Mouse (Mus musculus): ENCODE results near the gene Lysmd1. TPM values are rescaled to one million over a fixed set of nuclear protein-coding genes. Genes with fewer than 3 reads are reported as not detected.
"Not testable (repeated sequence)": the region's sequence is repeated elsewhere in the genome, so short reads cannot be mapped to it uniquely, and the experiment has no call there.

Lysmd1 gene
- polyA plus RNA-seq, 1 experiment from 2014 or later: 46.6 TPM

- under 1% methylated on average over 53 of the region's 54 CpGs for WGBS
- peak within 1 kb of the TSS; percentile 71 for H3K9ac ChIP-seq (replicated peaks; ENCODE audit: low read depth, low read length)
- no peaks in the 10 kb centered on the region for H3K27me3 ChIP-seq (replicated peaks; ENCODE audit: control insufficient read depth, insufficient read depth, low read length)
- peak within 1 kb of the TSS; percentile 70 for H3K4me3 ChIP-seq (replicated peaks; ENCODE audit: low read length)
- H3K9me3 ChIP-seq (ENCODE audit: control insufficient read depth, low read length): no peaks in the 10 kb centered on the region
- peaks cover 5% of the 10 kb centered on the region; the same call in 1 of the 2 replicates for H3K36me3 ChIP-seq (ENCODE audit: control insufficient read depth, insufficient read depth)
- H3K4me2 ChIP-seq (ENCODE audit: low read length): peak within 1 kb of the TSS; percentile 52
- peaks cover 10% of the 10 kb centered on the region for H3K4me1 ChIP-seq (replicated peaks; ENCODE audit: control insufficient read depth, insufficient read depth, low read length)
- H3K27ac ChIP-seq (ENCODE audit: low read length): peak within 1 kb of the TSS; percentile 97
- peak; percentile 77 for ATAC-seq
Measured at GRCm38 (mm10) chr3:95110911-95111726, 22.8 kb upstream of the Lysmd1 start, which contains the start of gene Vps72. Gene Vps72, plus strand, starts transcription at chr3:95111022.

GRCm38 (mm10) chr3:95112760-95113159, 21.1 kb upstream of the Lysmd1 start:
- Histone ChIP-seq H3K4me2 (ENCODE audit: low read length) (no peak overlapping the region), H3K27me3 (replicated peaks; ENCODE audit: control insufficient read depth, insufficient read depth, low read length) (no peaks in the 10 kb centered on the region), H3K9ac (replicated peaks; ENCODE audit: low read depth, low read length) (no peak overlapping the region), H3K27ac (ENCODE audit: low read length) (no peak overlapping the region), H3K4me1 (replicated peaks; ENCODE audit: control insufficient read depth, insufficient read depth, low read length) (peaks cover 10% of the 10 kb centered on the region), H3K36me3 (ENCODE audit: control insufficient read depth, insufficient read depth) (peaks cover 8% of the 10 kb centered on the region; the same call in 1 of the 2 replicates), H3K4me3 (replicated peaks; ENCODE audit: low read length) (no peak overlapping the region), H3K9me3 (ENCODE audit: control insufficient read depth, low read length) (no peaks in the 10 kb centered on the region)
- WGBS: 97% methylated on average over 1 of the region's 1 CpGs
- no peak for ATAC-seq

DNA sequence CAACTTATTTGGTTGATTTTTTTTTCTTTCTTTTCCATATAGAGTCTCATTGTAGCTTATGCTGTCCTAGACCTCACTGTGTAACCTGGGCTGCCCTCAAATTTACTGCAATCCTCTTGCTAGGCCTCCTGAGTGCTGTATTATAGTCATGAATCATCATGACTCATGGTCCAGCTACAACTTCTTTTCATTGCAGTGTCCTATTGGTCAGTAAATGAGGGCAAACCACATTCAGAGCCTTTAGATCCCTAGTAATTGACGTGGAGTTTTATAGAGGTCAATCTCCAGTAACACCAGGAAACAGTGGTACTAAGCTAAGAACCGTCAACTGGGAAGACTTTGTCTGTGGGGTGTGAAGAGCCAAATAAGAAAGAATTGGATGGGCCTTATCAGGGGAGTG, 16.1 kb upstream of the Lysmd1 start:
- no peak for ATAC-seq
- H3K27ac ChIP-seq (ENCODE audit: low read length): no peak overlapping the region
- no peak overlapping the region for H3K4me3 ChIP-seq (replicated peaks; ENCODE audit: low read length)
- peaks cover 43% of the 10 kb centered on the region for H3K36me3 ChIP-seq (ENCODE audit: control insufficient read depth, insufficient read depth)
- H3K9me3 ChIP-seq (ENCODE audit: control insufficient read depth, low read length): no peaks in the 10 kb centered on the region
- no peak overlapping the region for H3K4me2 ChIP-seq (ENCODE audit: low read length)
- WGBS: 97% methylated on average over 2 of the region's 2 CpGs
- H3K9ac ChIP-seq (replicated peaks; ENCODE audit: low read depth, low read length): no peak overlapping the region
- peaks cover 2% of the 10 kb centered on the region for H3K4me1 ChIP-seq (replicated peaks; ENCODE audit: control insufficient read depth, insufficient read depth, low read length)
- H3K27me3 ChIP-seq (replicated peaks; ENCODE audit: control insufficient read depth, insufficient read depth, low read length): no peaks in the 10 kb centered on the region

GRCm38 (mm10) chr3:95121580-95121979, 12.3 kb upstream of the Lysmd1 start:
- Histone ChIP-seq H3K9me3 (ENCODE audit: control insufficient read depth, low read length) (no peaks in the 10 kb centered on the region), H3K9ac (replicated peaks; ENCODE audit: low read depth, low read length) (no peak overlapping the region), H3K27ac (ENCODE audit: low read length) (no peak overlapping the region), H3K27me3 (replicated peaks; ENCODE audit: control insufficient read depth, insufficient read depth, low read length) (no peaks in the 10 kb centered on the region), H3K36me3 (ENCODE audit: control insufficient read depth, insufficient read depth) (peaks cover 38% of the 10 kb centered on the region), H3K4me2 (ENCODE audit: low read length) (no peak overlapping the region), H3K4me3 (replicated peaks; ENCODE audit: low read length) (no peak overlapping the region), H3K4me1 (replicated peaks; ENCODE audit: control insufficient read depth, insufficient read depth, low read length) (peaks cover 11% of the 10 kb centered on the region)
- ATAC-seq: no peak
- WGBS: 91% methylated on average over 6 of the region's 6 CpGs

DNA sequence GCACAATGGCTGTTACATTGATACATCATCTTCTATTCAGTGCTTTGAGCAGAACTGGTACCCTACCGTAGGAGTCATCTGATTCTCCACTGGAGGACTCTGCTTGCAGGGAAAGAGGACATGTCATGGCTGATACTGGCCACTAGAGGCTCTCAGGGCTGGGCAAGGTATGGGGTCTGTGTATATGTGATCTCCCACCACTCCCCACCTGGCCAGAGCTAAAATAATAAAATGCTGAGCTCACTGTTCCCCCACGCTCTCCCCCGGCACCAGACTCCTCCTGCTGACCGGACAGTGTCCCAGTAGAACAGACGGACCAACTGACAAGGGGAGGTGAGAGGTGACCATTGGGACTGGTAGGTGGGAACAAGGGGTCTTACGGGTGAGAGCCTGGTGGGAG, 9.6 kb upstream of the Lysmd1 start, which contains the start of gene Tmod4:
Gene Tmod4, plus strand, starts transcription at position 231 of the 400 bp plus-strand sequence.
- H3K36me3 ChIP-seq (ENCODE audit: control insufficient read depth, insufficient read depth): peaks cover 27% of the 10 kb centered on the region
- WGBS: 59% methylated on average over 6 of the region's 6 CpGs
- H3K9ac ChIP-seq (replicated peaks; ENCODE audit: low read depth, low read length): no peak within 1 kb of the TSS; the same call in 1 of the 2 replicates
- H3K9me3 ChIP-seq (ENCODE audit: control insufficient read depth, low read length): no peaks in the 10 kb centered on the region
- H3K4me2 ChIP-seq (ENCODE audit: low read length): no peak within 1 kb of the TSS
- H3K4me1 ChIP-seq (replicated peaks; ENCODE audit: control insufficient read depth, insufficient read depth, low read length): peaks cover 11% of the 10 kb centered on the region
- no peaks in the 10 kb centered on the region for H3K27me3 ChIP-seq (replicated peaks; ENCODE audit: control insufficient read depth, insufficient read depth, low read length)
- H3K4me3 ChIP-seq (replicated peaks; ENCODE audit: low read length): no peak within 1 kb of the TSS
- H3K27ac ChIP-seq (ENCODE audit: low read length): peak within 1 kb of the TSS; percentile 32; the same call in 1 of the 2 replicates
- peak; percentile 27; the same call in 1 of the 2 replicates for ATAC-seq

DNA sequence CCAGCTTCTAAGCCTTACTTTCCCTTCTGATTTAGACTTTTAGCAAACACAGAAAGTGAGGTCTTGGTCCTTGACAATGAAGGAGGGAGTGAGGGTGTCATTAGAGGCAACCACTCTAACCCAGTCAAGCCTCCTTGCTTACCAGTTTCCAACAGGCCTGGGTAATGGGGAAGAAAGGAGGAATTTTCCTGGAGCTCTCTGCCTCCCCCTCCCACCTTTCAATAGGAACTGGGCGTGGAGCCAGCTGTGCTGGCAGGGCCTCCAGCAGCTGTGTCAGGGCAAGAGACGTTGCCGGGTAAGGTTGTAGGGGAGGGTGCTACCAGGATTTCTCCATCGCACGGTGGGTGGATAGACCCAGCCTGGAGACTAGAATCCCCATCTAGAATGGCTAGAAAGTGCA, 8.9 kb upstream of the Lysmd1 start:
- Histone ChIP-seq H3K4me1 (replicated peaks; ENCODE audit: control insufficient read depth, insufficient read depth, low read length) (peaks cover 11% of the 10 kb centered on the region), H3K4me3 (replicated peaks; ENCODE audit: low read length) (no peak overlapping the region), H3K4me2 (ENCODE audit: low read length) (no peak overlapping the region), H3K9ac (replicated peaks; ENCODE audit: low read depth, low read length) (no peak overlapping the region; the same call in 1 of the 2 replicates), H3K36me3 (ENCODE audit: control insufficient read depth, insufficient read depth) (peaks cover 20% of the 10 kb centered on the region), H3K9me3 (ENCODE audit: control insufficient read depth, low read length) (no peaks in the 10 kb centered on the region), H3K27me3 (replicated peaks; ENCODE audit: control insufficient read depth, insufficient read depth, low read length) (no peaks in the 10 kb centered on the region), H3K27ac (ENCODE audit: low read length) (peak overlapping the region; percentile 32; the same call in 1 of the 2 replicates)
- ATAC-seq: peak; percentile 60
- 10% methylated on average over 5 of the region's 5 CpGs for WGBS

DNA sequence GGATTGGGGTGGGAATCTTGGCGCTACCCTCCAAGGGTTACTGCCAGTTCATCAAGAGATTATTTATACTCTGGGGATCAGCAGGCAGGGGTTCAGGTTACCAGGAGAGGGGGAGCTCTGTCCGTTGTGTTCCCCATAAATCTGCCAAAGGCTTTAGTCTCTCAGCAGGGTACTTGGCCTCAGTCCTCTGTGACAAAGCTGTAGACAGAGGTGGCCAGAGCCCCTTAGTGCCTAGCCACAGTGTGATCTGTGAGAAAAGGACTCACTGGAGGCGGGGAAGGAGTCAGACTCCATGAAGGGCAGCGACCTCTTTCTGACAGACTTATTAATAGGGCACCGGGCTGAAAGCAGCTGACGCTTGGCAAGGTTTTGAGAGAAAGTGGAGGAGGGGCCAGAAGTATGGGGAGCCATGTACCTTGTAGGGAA, 4.6 kb upstream of the Lysmd1 start:
- H3K9me3 ChIP-seq (ENCODE audit: control insufficient read depth, low read length): no peaks in the 10 kb centered on the region
- H3K27ac ChIP-seq (ENCODE audit: low read length): no peak overlapping the region
- ATAC-seq: no peak
- WGBS: 53% methylated on average over 6 of the region's 6 CpGs
- no peaks in the 10 kb centered on the region for H3K27me3 ChIP-seq (replicated peaks; ENCODE audit: control insufficient read depth, insufficient read depth, low read length)
- no peak overlapping the region for H3K4me2 ChIP-seq (ENCODE audit: low read length)
- no peaks in the 10 kb centered on the region for H3K36me3 ChIP-seq (ENCODE audit: control insufficient read depth, insufficient read depth)
- no peak overlapping the region for H3K4me3 ChIP-seq (replicated peaks; ENCODE audit: low read length)
- peaks cover 18% of the 10 kb centered on the region for H3K4me1 ChIP-seq (replicated peaks; ENCODE audit: control insufficient read depth, insufficient read depth, low read length)
- H3K9ac ChIP-seq (replicated peaks; ENCODE audit: low read depth, low read length): no peak overlapping the region

DNA sequence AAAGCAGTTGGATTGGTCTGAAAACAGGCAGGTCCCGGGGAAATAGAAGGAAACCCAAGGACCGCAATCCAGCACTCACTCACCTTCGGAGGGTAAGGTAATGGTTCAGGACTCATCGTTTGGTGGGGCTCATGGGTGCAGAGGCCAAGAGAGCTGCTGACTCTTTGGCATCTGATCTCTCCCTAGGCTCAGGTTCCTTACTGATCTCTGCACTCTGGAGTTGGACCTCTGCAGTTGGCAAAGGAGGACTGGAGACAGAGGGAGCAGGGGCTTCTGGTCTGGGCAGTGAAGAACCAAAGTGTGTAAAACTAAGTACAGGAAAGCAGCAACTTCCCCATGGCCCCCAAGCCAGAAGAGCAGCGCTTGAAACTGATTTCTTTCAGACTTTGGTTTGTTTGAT, 3.8 kb upstream of the Lysmd1 start:
- no peak overlapping the region for H3K27ac ChIP-seq (ENCODE audit: low read length)

DNA sequence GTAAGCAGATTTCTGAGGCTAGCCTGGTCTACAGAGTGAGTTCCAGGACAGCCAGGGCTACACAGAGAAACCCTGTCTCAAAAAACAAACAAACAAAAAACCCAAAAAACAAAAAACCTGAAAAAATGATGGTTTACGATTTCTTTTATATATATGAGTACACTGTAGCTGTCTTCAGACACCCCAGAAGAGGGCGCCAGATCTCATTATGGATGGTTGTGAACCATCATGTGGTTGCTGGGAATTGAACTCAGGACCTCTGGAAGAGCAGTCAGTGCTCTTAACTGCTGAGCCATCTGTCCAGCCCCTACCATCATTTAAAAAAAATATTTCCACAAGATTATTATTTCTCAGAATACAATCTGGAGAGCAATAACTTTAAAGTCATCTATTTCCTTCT, 1.5 kb upstream of the Lysmd1 start:
- ATAC-seq; H3K9me3 ChIP-seq (ENCODE audit: control insufficient read depth, low read length); H3K4me3 ChIP-seq (replicated peaks; ENCODE audit: low read length); H3K27me3 ChIP-seq (replicated peaks; ENCODE audit: control insufficient read depth, insufficient read depth, low read length); H3K36me3 ChIP-seq (ENCODE audit: control insufficient read depth, insufficient read depth); H3K27ac ChIP-seq (ENCODE audit: low read length); H3K9ac ChIP-seq (replicated peaks; ENCODE audit: low read depth, low read length); H3K4me2 ChIP-seq (ENCODE audit: low read length): not testable (repeated sequence)
- peaks cover 19% of the 10 kb centered on the region for H3K4me1 ChIP-seq (replicated peaks; ENCODE audit: control insufficient read depth, insufficient read depth, low read length)
- WGBS: 85% methylated on average over 2 of the region's 2 CpGs

More for the DNA sequence above, 3.8 kb upstream of the Lysmd1 start:
- Histone ChIP-seq H3K4me3 (replicated peaks; ENCODE audit: low read length) (no peak overlapping the region), H3K4me1 (replicated peaks; ENCODE audit: control insufficient read depth, insufficient read depth, low read length) (peaks cover 14% of the 10 kb centered on the region), H3K36me3 (ENCODE audit: control insufficient read depth, insufficient read depth) (no peaks in the 10 kb centered on the region), H3K4me2 (ENCODE audit: low read length) (no peak overlapping the region), H3K9me3 (ENCODE audit: control insufficient read depth, low read length) (no peaks in the 10 kb centered on the region), H3K9ac (replicated peaks; ENCODE audit: low read depth, low read length) (no peak overlapping the region), H3K27me3 (replicated peaks; ENCODE audit: control insufficient read depth, insufficient read depth, low read length) (no peaks in the 10 kb centered on the region)
- ATAC-seq: no peak
- 89% methylated on average over 5 of the region's 5 CpGs for WGBS
